Mouse (Mus musculus): Measurements from ENCODE around the gene Mbd3. TPM values are rescaled to one million over a fixed set of nuclear protein-coding genes. Genes with fewer than 3 reads are reported as not detected.

Gene Mbd3
- total RNA-seq, 2 experiments from 2014 or later: 105 to 116 TPM

- TF ChIP-seq CTCF (IDR thresholded peaks at IDR 0.05): no peak
- H3K27ac ChIP-seq: peak overlapping the region; percentile 63
These were observed 21.9 kb upstream of the Mbd3 start for GRCm38 (mm10) chr10:80421208-80421607.

GRCm38 (mm10) chr10:80420729-80421128, 21.4 kb upstream of the Mbd3 start:
- peak overlapping the region; percentile 63 for H3K27ac ChIP-seq
- no peak for TF ChIP-seq CTCF (IDR thresholded peaks at IDR 0.05)
- intact Hi-C loops (cut with DNase I): no loop called here
- DNase-seq: peak; percentile 55
- H3K4me3 ChIP-seq: no peak overlapping the region

More at GRCm38 (mm10) chr10:80421208-80421607, 21.9 kb upstream of the Mbd3 start:
- H3K4me3 ChIP-seq: no peak overlapping the region
- intact Hi-C loops (cut with DNase I): no loop called here
- no peak for DNase-seq

GRCm38 (mm10) chr10:80419419-80419818, 20.1 kb upstream of the Mbd3 start:
- TF ChIP-seq CTCF (IDR thresholded peaks at IDR 0.05): no peak
- intact Hi-C loops (cut with DNase I): no loop called here
- H3K4me3 ChIP-seq: no peak overlapping the region
- H3K27ac ChIP-seq: no peak overlapping the region; the same call in 1 of the 2 replicates
- no peak for DNase-seq

GRCm38 (mm10) chr10:80418311-80418710, 19.0 kb upstream of the Mbd3 start:
- no peak overlapping the region for H3K4me3 ChIP-seq
- no peak for TF ChIP-seq CTCF (IDR thresholded peaks at IDR 0.05)
- no peak for DNase-seq
- intact Hi-C loops (cut with DNase I): no loop called here
- no peak overlapping the region for H3K27ac ChIP-seq

GRCm38 (mm10) chr10:80417841-80418240, 18.5 kb upstream of the Mbd3 start:
- no peak for DNase-seq
- Histone ChIP-seq H3K4me3 (no peak overlapping the region), H3K27ac (no peak overlapping the region)
- TF ChIP-seq CTCF (IDR thresholded peaks at IDR 0.05): no peak
- intact Hi-C loops (cut with DNase I): no loop called here

GRCm38 (mm10) chr10:80417371-80417770, 18.0 kb upstream of the Mbd3 start:
- TF ChIP-seq CTCF (IDR thresholded peaks at IDR 0.05): no peak
- intact Hi-C loops (cut with DNase I): no loop called here
- DNase-seq: no peak
- Histone ChIP-seq H3K27ac (no peak overlapping the region), H3K4me3 (no peak overlapping the region)

GRCm38 (mm10) chr10:80415566-80415965, 16.2 kb upstream of the Mbd3 start:
- TF ChIP-seq CTCF (IDR thresholded peaks at IDR 0.05): no peak
- intact Hi-C loops (cut with DNase I): no loop called here
- no peak overlapping the region for H3K4me3 ChIP-seq
- DNase-seq: no peak
- no peak overlapping the region for H3K27ac ChIP-seq

- intact Hi-C loops (cut with DNase I): no loop called here
These were observed 13.5 kb upstream of the Mbd3 start for GRCm38 (mm10) chr10:80412656-80413541.

GRCm38 (mm10) chr10:80407924-80408323, 8.6 kb upstream of the Mbd3 start:
- DNase-seq: no peak
- no peak for TF ChIP-seq CTCF (IDR thresholded peaks at IDR 0.05)
- intact Hi-C loops (cut with DNase I): loop anchor here (2.0 to 10.0 kb wide), 2 partner anchors 25 to 297 kb away; partner anchors contain the start of genes Izumo4, Mob3a and Tcf3
- peak overlapping the region; percentile 95; the same call in 1 of the 2 replicates for H3K27ac ChIP-seq
- H3K4me3 ChIP-seq: no peak overlapping the region

More at GRCm38 (mm10) chr10:80412656-80413541, 13.5 kb upstream of the Mbd3 start:
- peak; percentile 68 for DNase-seq
- Histone ChIP-seq H3K27ac (no peak overlapping the region), H3K4me3 (no peak overlapping the region)
- no peak for TF ChIP-seq CTCF (IDR thresholded peaks at IDR 0.05)

GRCm38 (mm10) chr10:80406684-80407501, 7.5 kb upstream of the Mbd3 start, which contains the start of gene Uqcr11:
Gene Uqcr11 (minus strand): TSS chr10:80406830.
- no peak for TF ChIP-seq CTCF (IDR thresholded peaks at IDR 0.05)
- peak; percentile 95 for DNase-seq
- Histone ChIP-seq H3K27ac (peak within 1 kb of the TSS; percentile 95), H3K4me3 (peak within 1 kb of the TSS; percentile 94)
- intact Hi-C loops (cut with DNase I): loop anchor here (2.0 to 10.0 kb wide), 2 partner anchors 26 to 298 kb away; partner anchors contain the start of genes Izumo4, Mob3a and Tcf3

- H3K4me3 ChIP-seq: peak overlapping the region; percentile 94
- intact Hi-C loops (cut with DNase I): loop anchor here (2.0 to 10.0 kb wide), 2 partner anchors 27 to 299 kb away; partner anchors contain the start of genes Izumo4, Mob3a and Tcf3
- no peak for TF ChIP-seq CTCF (IDR thresholded peaks at IDR 0.05)
- no peak for DNase-seq
- H3K27ac ChIP-seq: peak overlapping the region; percentile 95
These were observed 6.3 kb upstream of the Mbd3 start for GRCm38 (mm10) chr10:80405481-80406173.
